Mouse (Mus musculus) liver, embryonic 16.5 days (tissue): ENCODE results near the gene Zfp14. TPM values are rescaled to one million over a fixed set of nuclear protein-coding genes. Genes with fewer than 3 reads are reported as not detected.

Experiments used
- ATAC-seq: fragments of 200-750 bp; cut with Nextera tagmentation; 2 replicates; pipeline ENCODE4 v1.8.0; 2017; ENCODE audit warnings: low read depth, mild to moderate bottlenecking, moderate number of reproducible peaks, moderate library complexity
- H3K27ac ChIP-seq: fragments of 300-500 bp; sonication (generic); 2 replicates; pipeline ENCODE4 v1.5.1; 2014; ENCODE audit warnings: mild to moderate bottlenecking, low read length
- H3K27me3 ChIP-seq: fragments of 300-500 bp; sonication (generic); 2 replicates; pipeline ENCODE4 v1.6.1; 2014; ENCODE audit warnings: low read depth, low read length, mixed read lengths; ENCODE audit not compliant: control insufficient read depth, insufficient read depth
- H3K36me3 ChIP-seq: fragments of 300-500 bp; sonication (generic); 2 replicates; pipeline ENCODE4 v1.6.1; 2014; ENCODE audit warnings: mild to moderate bottlenecking; ENCODE audit not compliant: control insufficient read depth, insufficient read depth
- H3K4me1 ChIP-seq: fragments of 300-500 bp; sonication (generic); 2 replicates; pipeline ENCODE4 v1.6.1; 2014; ENCODE audit warnings: low read depth, low read length, mixed read lengths; ENCODE audit not compliant: control insufficient read depth
- H3K4me2 ChIP-seq: fragments of 300-500 bp; sonication (generic); 2 replicates; pipeline ENCODE4 v1.6.1; 2014; ENCODE audit warnings: low read depth, low read length, mixed read lengths
- H3K4me3 ChIP-seq: fragments of 300-500 bp; sonication (generic); 2 replicates; pipeline ENCODE4 v1.5.1; 2014; ENCODE audit warnings: low read depth, mild to moderate bottlenecking, low read length
- H3K9ac ChIP-seq: fragments of 300-500 bp; sonication (generic); 2 replicates; pipeline ENCODE4 v1.6.1; 2014; ENCODE audit warnings: low read depth, low read length
- H3K9me3 ChIP-seq: fragments of 300-500 bp; sonication (generic); replicated peaks from 2 replicates; pipeline ENCODE4 v1.6.1; 2016; ENCODE audit warnings: low read length; ENCODE audit not compliant: control insufficient read depth
- WGBS: fragments of 180-500 bp; shearing (Covaris S2); extraction: QIAGEN DNeasy Blood & Tissue Kit; methylation state at CpG from one replicate; pipeline ENCODE4 v1.1.7; 2014; ENCODE audit not compliant: insufficient replicate concordance; 5-methylcytosine and 5-hydroxymethylcytosine counted together
- polyA plus RNA-seq: library from polyadenylated mRNA; unstranded; fragments of >200 nt; fragmentation: Nextera tagmentation; extraction: Ambion mirVana; gene quantifications from 2 replicates; pipeline ENCODE4 v1.2.1, GENCODE M21; 2015

Gene Zfp14
- polyA plus RNA-seq, result 0.28 and 0.34 TPM in 2 replicates

GRCm38 (mm10) chr7:30050882-30051548 is at the start of gene Zfp14:
Gene Zfp14, minus strand, starts transcription at chr7:30051380.
- peak; percentile 100 for ATAC-seq
- H3K9me3 ChIP-seq, result no peaks in the 10 kb centered on the region
- H3K4me2 ChIP-seq, result peak within 1 kb of the TSS; percentile 94
- H3K36me3 ChIP-seq, result no peaks in the 10 kb centered on the region
- H3K4me3 ChIP-seq, result peak within 1 kb of the TSS; percentile 64
- H3K27ac ChIP-seq, result no peak within 1 kb of the TSS
- peak within 1 kb of the TSS; percentile 49 for H3K9ac ChIP-seq
- under 1% methylated on average over 40 of the region's 40 CpGs for WGBS
- H3K27me3 ChIP-seq, result no peaks in the 10 kb centered on the region
- peaks cover 10% of the 10 kb centered on the region for H3K4me1 ChIP-seq

- Histone ChIP-seq H3K4me1 (peaks cover 13% of the 10 kb centered on the region), H3K4me2 (no peak overlapping the region), H3K27me3 (no peaks in the 10 kb centered on the region), H3K4me3 (no peak overlapping the region), H3K9me3 (no peaks in the 10 kb centered on the region; the same call in 1 of the 2 replicates), H3K36me3 (peaks cover 18% of the 10 kb centered on the region), H3K9ac (no peak overlapping the region), H3K27ac (no peak overlapping the region)
- WGBS, result 79% methylated on average over 13 of the region's 13 CpGs
- no peak for ATAC-seq
Measured at GRCm38 (mm10) chr7:30099297-30099696, 48.1 kb upstream of the Zfp14 start.

- 22% methylated on average over 5 of the region's 5 CpGs for WGBS
- H3K4me1 ChIP-seq, result peaks cover 23% of the 10 kb centered on the region
- peak overlapping the region; percentile 74 for H3K4me3 ChIP-seq
- no peak overlapping the region for H3K27ac ChIP-seq
- peak overlapping the region; percentile 76 for H3K4me2 ChIP-seq
- no peaks in the 10 kb centered on the region for H3K36me3 ChIP-seq
- no peaks in the 10 kb centered on the region for H3K9me3 ChIP-seq
- H3K9ac ChIP-seq, result peak overlapping the region; percentile 32
- no peak for ATAC-seq
- no peaks in the 10 kb centered on the region for H3K27me3 ChIP-seq
Measured at GRCm38 (mm10) chr7:30095551-30096125, 44.5 kb upstream of the Zfp14 start.

GRCm38 (mm10) chr7:30094646-30095429 is 43.7 kb upstream of the Zfp14 start, which contains the start of gene Zfp260:
Gene Zfp260, plus strand, starts transcription at chr7:30094777.
- no peaks in the 10 kb centered on the region for H3K36me3 ChIP-seq
- peak within 1 kb of the TSS; percentile 74 for H3K9ac ChIP-seq
- no peaks in the 10 kb centered on the region for H3K27me3 ChIP-seq
- peak within 1 kb of the TSS; percentile 81 for H3K27ac ChIP-seq
- peaks cover 24% of the 10 kb centered on the region for H3K4me1 ChIP-seq
- H3K4me3 ChIP-seq, result peak within 1 kb of the TSS; percentile 74
- H3K4me2 ChIP-seq, result peak within 1 kb of the TSS; percentile 76
- peak; percentile 67 for ATAC-seq
- WGBS, result under 1% methylated on average over 26 of the region's 26 CpGs
- H3K9me3 ChIP-seq, result no peaks in the 10 kb centered on the region

GRCm38 (mm10) chr7:30093918-30094415 is 42.8 kb upstream of the Zfp14 start:
- Histone ChIP-seq H3K4me2 (peak overlapping the region; percentile 76), H3K27me3 (no peaks in the 10 kb centered on the region), H3K4me1 (peaks cover 32% of the 10 kb centered on the region), H3K9ac (no peak overlapping the region), H3K27ac (no peak overlapping the region), H3K9me3 (no peaks in the 10 kb centered on the region), H3K36me3 (no peaks in the 10 kb centered on the region), H3K4me3 (peak overlapping the region; percentile 74)
- 70% methylated on average over 6 of the region's 6 CpGs for WGBS
- ATAC-seq, result no peak

- H3K4me3 ChIP-seq, result no peak overlapping the region
- H3K27me3 ChIP-seq, result no peaks in the 10 kb centered on the region
- no peak for ATAC-seq
- H3K27ac ChIP-seq, result no peak overlapping the region
- no peak overlapping the region for H3K4me2 ChIP-seq
- 66% methylated on average over 9 of the region's 9 CpGs for WGBS
- no peaks in the 10 kb centered on the region for H3K36me3 ChIP-seq
- peaks cover 29% of the 10 kb centered on the region for H3K4me1 ChIP-seq
- H3K9me3 ChIP-seq, result no peaks in the 10 kb centered on the region
- H3K9ac ChIP-seq, result no peak overlapping the region
Measured at GRCm38 (mm10) chr7:30092666-30093065, 41.5 kb upstream of the Zfp14 start.

GRCm38 (mm10) chr7:30090970-30091585 is 39.9 kb upstream of the Zfp14 start:
- H3K4me1 ChIP-seq, result peaks cover 26% of the 10 kb centered on the region
- no peaks in the 10 kb centered on the region for H3K36me3 ChIP-seq
- ATAC-seq, result no peak
- peak overlapping the region; percentile 54 for H3K9ac ChIP-seq
- peak overlapping the region; percentile 90 for H3K4me2 ChIP-seq
- H3K27ac ChIP-seq, result peak overlapping the region; percentile 39; the same call in 1 of the 2 replicates
- WGBS, result 5% methylated on average over 9 of the region's 9 CpGs
- no peaks in the 10 kb centered on the region for H3K27me3 ChIP-seq
- peak overlapping the region; percentile 73 for H3K4me3 ChIP-seq
- no peaks in the 10 kb centered on the region for H3K9me3 ChIP-seq

- no peaks in the 10 kb centered on the region for H3K36me3 ChIP-seq
- H3K4me2 ChIP-seq, result peak within 1 kb of the TSS; percentile 99
- under 1% methylated on average over 40 of the region's 40 CpGs for WGBS
- no peaks in the 10 kb centered on the region for H3K9me3 ChIP-seq
- H3K9ac ChIP-seq, result peak within 1 kb of the TSS; percentile 69
- ATAC-seq, result peak; percentile 93
- peak within 1 kb of the TSS; percentile 69 for H3K27ac ChIP-seq
- H3K4me3 ChIP-seq, result peak within 1 kb of the TSS; percentile 73
- H3K27me3 ChIP-seq, result no peaks in the 10 kb centered on the region
- peaks cover 21% of the 10 kb centered on the region for H3K4me1 ChIP-seq
Measured at GRCm38 (mm10) chr7:30090092-30090969, 39.2 kb upstream of the Zfp14 start, which contains the start of the genes Gm26920 and Zfp566. Gene Gm26920, minus strand, starts transcription at chr7:30090410. Gene Zfp566, minus strand, starts transcription at chr7:30090527.
